Mouse (Mus musculus): ENCODE results near the gene Ptpn18. TPM values are rescaled to one million over a fixed set of nuclear protein-coding genes. Genes with fewer than 3 reads are reported as not detected.

Gene Ptpn18
- total and polyA plus RNA-seq, 3 experiments: 84.9 to 205 (median 155) TPM

- in situ Hi-C loops (cut with MboI; ENCODE audit: low pct_ligation_motif_present, low pct_unique_long_range_greater_than_20kb, low sequenced_read_pairs): loop anchor here (5.0 kb wide), 1 partner anchor 87 kb away; no protein-coding TSS in a partner anchor
These were observed 51.0 kb downstream of the Ptpn18 start for GRCm38 (mm10) chr1:34510575-34510981.

GRCm38 (mm10) chr1:34511027-34511426 lies 51.5 kb downstream of the Ptpn18 start:
- Histone ChIP-seq H3K36me3 (replicated peaks in 1 of 2; ENCODE audit: control insufficient read depth in 1 of 2, insufficient read depth in 1 of 2, low read length in 1 of 2) (no peaks in the 10 kb centered on the region), H3K9me3 (replicated peaks; ENCODE audit: low read length) (peaks cover 5% of the 10 kb centered on the region), H3K79me2 (replicated peaks; ENCODE audit: control insufficient read depth, extremely low read depth, insufficient read depth, poor library complexity, severe bottlenecking) (no peaks in the 10 kb centered on the region), H3K27me3 (replicated peaks) (no peaks in the 10 kb centered on the region), H3K4me3 (replicated peaks in 1 of 3; ENCODE audit: low read depth in 2 of 3, low read length in 2 of 3, poor library complexity in 1 of 3) (peak overlapping the region in 2 of 3 experiments; percentile 21 to 48), H3K4me2 (ENCODE audit: insufficient read depth, low read depth, poor library complexity, severe bottlenecking) (peak overlapping the region; percentile 67), H3K27ac (ENCODE audit: insufficient read depth, low read depth) (peak overlapping the region; percentile 56; the same call in 1 of the 2 replicates), H3K9ac (ENCODE audit: insufficient read depth, low read depth) (0 out of 2 replicates have a peak overlapping the region, but pooled peaks have one; percentile 2), H3K4me1 (ENCODE audit: control insufficient read depth in 1 of 2, insufficient read depth in 2 of 2) (peaks cover 0 to 18% of the 10 kb centered on the region in 2 experiments; a peak in 3 of 4 replicates)
- TF ChIP-seq MAZ (IDR thresholded peaks at IDR 0.05; ENCODE audit: low read depth, low read length) (no peak; the same call in 1 of the 2 replicates), RAD21 (IDR thresholded peaks at IDR 0.05; ENCODE audit: low read depth, low read length) (peak; percentile 90), CTCF (conservative IDR thresholded peaks at IDR 0.05 in 1 of 2, IDR thresholded peaks at IDR 0.05 in 1 of 2; ENCODE audit: low read depth in 2 of 2, low read length in 2 of 2) (peak; percentile 92 to 94), RCOR1 (conservative IDR thresholded peaks at IDR 0.05; ENCODE audit: low read depth, low read length) (no peak), ZMIZ1 (IDR thresholded peaks at IDR 0.05; ENCODE audit: low read depth, low read length) (no peak), TCF12 (IDR thresholded peaks at IDR 0.05; ENCODE audit: low read depth, low read length) (0 out of 2 replicates have a peak, but pooled peaks have one; percentile 13), ETS1 (conservative IDR thresholded peaks at IDR 0.05; ENCODE audit: low read depth, low read length) (no peak), ZNF384 (IDR thresholded peaks at IDR 0.05; ENCODE audit: low read depth, low read length) (no peak), E2F4 (IDR thresholded peaks at IDR 0.05; ENCODE audit: insufficient replicate concordance, low read depth, low read length) (no peak), CHD1 (IDR thresholded peaks at IDR 0.05; ENCODE audit: low read depth, low read length) (no peak), MAX (IDR thresholded peaks at IDR 0.05; ENCODE audit: low read length) (no peak), ZC3H11A (IDR thresholded peaks at IDR 0.05; ENCODE audit: low read depth, low read length) (peak; percentile 48), SMC3 (IDR thresholded peaks at IDR 0.05; ENCODE audit: low read depth, low read length) (peak; percentile 86), NRF1 (IDR thresholded peaks at IDR 0.05; ENCODE audit: low read depth, low read length) (no peak; the same call in 1 of the 2 replicates), BHLHE40 (IDR thresholded peaks at IDR 0.05; ENCODE audit: low read depth, low read length) (peak; percentile 44), JUN (IDR thresholded peaks at IDR 0.05; ENCODE audit: insufficient read depth, low read depth, low read length) (no peak), MEF2A (IDR thresholded peaks at IDR 0.05; ENCODE audit: borderline replicate concordance, low read depth, low read length) (no peak), CHD2 (IDR thresholded peaks at IDR 0.05; ENCODE audit: low read length) (0 out of 2 replicates have a peak, but pooled peaks have one; percentile 7)
- dilution Hi-C loops (cut with MboI; ENCODE audit: extremely low pct_ligation_motif_present, extremely low pct_unique_long_range_greater_than_20kb, low sequenced_read_pairs): no loop called here
- in situ Hi-C loops (cut with MboI; ENCODE audit: low pct_ligation_motif_present, low pct_unique_long_range_greater_than_20kb, low sequenced_read_pairs): loop anchor here (5.0 kb wide), 1 partner anchor 86 kb away; no protein-coding TSS in a partner anchor
- peak; percentile 82 for DNase-seq (ENCODE audit: extremely low read depth)

More at GRCm38 (mm10) chr1:34510575-34510981, 51.0 kb downstream of the Ptpn18 start:
- Histone ChIP-seq H3K79me2 (replicated peaks; ENCODE audit: control insufficient read depth, extremely low read depth, insufficient read depth, poor library complexity, severe bottlenecking) (no peaks in the 10 kb centered on the region), H3K9me3 (replicated peaks; ENCODE audit: low read length) (peaks cover 2% of the 10 kb centered on the region), H3K4me1 (ENCODE audit: control insufficient read depth in 1 of 2, insufficient read depth in 2 of 2) (peaks cover 3 to 22% of the 10 kb centered on the region in 2 experiments), H3K9ac (ENCODE audit: insufficient read depth, low read depth) (0 out of 2 replicates have a peak overlapping the region, but pooled peaks have one; percentile 2), H3K4me2 (ENCODE audit: insufficient read depth, low read depth, poor library complexity, severe bottlenecking) (peak overlapping the region; percentile 67), H3K36me3 (replicated peaks in 1 of 2; ENCODE audit: control insufficient read depth in 1 of 2, insufficient read depth in 1 of 2, low read length in 1 of 2) (no peaks in the 10 kb centered on the region), H3K4me3 (replicated peaks in 1 of 3; ENCODE audit: low read depth in 2 of 3, low read length in 2 of 3, poor library complexity in 1 of 3) (peak overlapping the region; percentile 3 to 48 (median 21)), H3K27me3 (replicated peaks) (no peaks in the 10 kb centered on the region), H3K27ac (ENCODE audit: insufficient read depth, low read depth) (peak overlapping the region; percentile 56)
- TF ChIP-seq MXI1 (IDR thresholded peaks at IDR 0.05; ENCODE audit: low read depth, low read length) (no peak; the same call in 1 of the 2 replicates), POLR2A (IDR thresholded peaks at IDR 0.05; ENCODE audit: low read depth, low read length) (0 out of 2 replicates have a peak, but pooled peaks have one; percentile 23), MAZ (IDR thresholded peaks at IDR 0.05; ENCODE audit: low read depth, low read length) (peak; percentile 6; the same call in 1 of the 2 replicates), CHD2 (IDR thresholded peaks at IDR 0.05; ENCODE audit: low read length) (peak; percentile 36; the same call in 1 of the 2 replicates), IRF4 (IDR thresholded peaks at IDR 0.05; ENCODE audit: low read depth, low read length) (no peak)
- peak; percentile 75 for DNase-seq (ENCODE audit: extremely low read depth)
- dilution Hi-C loops (cut with MboI; ENCODE audit: extremely low pct_ligation_motif_present, extremely low pct_unique_long_range_greater_than_20kb, low sequenced_read_pairs): no loop called here

All from CH12.LX (cell line).